Mouse (Mus musculus): Measurements from ENCODE around the gene Baiap2l1. TPM values are rescaled to one million over a fixed set of nuclear protein-coding genes. Genes with fewer than 3 reads are reported as not detected.

The Baiap2l1 gene
- 1.6 and 2.3 TPM in 2 replicates for polyA plus RNA-seq (2015; fragmentation: Nextera tagmentation; extraction: Ambion mirVana)

- no peaks in the 10 kb centered on the region for H3K36me3 ChIP-seq
Observed at GRCm38 (mm10) chr5:144357881-144358591, at the start of gene Baiap2l1. TSS of gene Baiap2l1 (minus strand) at chr5:144358112.

GRCm38 (mm10) chr5:144406256-144406655, 48.3 kb upstream of the Baiap2l1 start:
- Histone ChIP-seq H3K9ac (no peak overlapping the region), H3K4me1 (replicated peaks) (peaks cover 2% of the 10 kb centered on the region; the same call in 1 of the 2 replicates), H3K36me3 (no peaks in the 10 kb centered on the region), H3K27ac (replicated peaks) (no peak overlapping the region), H3K4me3 (no peak overlapping the region), H3K9me3 (no peaks in the 10 kb centered on the region), H3K4me2 (no peak overlapping the region), H3K27me3 (no peaks in the 10 kb centered on the region)
- ATAC-seq (ENCODE audit: low FRiP score, low read depth) = no peak
- 92% methylated on average over 11 of the region's 11 CpGs for whole genome bisulfite sequencing

More at GRCm38 (mm10) chr5:144357881-144358591, at the start of gene Baiap2l1:
- Histone ChIP-seq H3K4me1 (replicated peaks) (peaks cover 19% of the 10 kb centered on the region), H3K9me3 (no peaks in the 10 kb centered on the region), H3K27me3 (peaks cover 42% of the 10 kb centered on the region), H3K27ac (replicated peaks) (no peak within 1 kb of the TSS), H3K9ac (peak within 1 kb of the TSS; percentile 11), H3K4me3 (peak within 1 kb of the TSS; percentile 59), H3K4me2 (peak within 1 kb of the TSS; percentile 100)
- peak; percentile 94 for ATAC-seq (ENCODE audit: low FRiP score, low read depth)
- WGBS = under 1% methylated on average over 60 of the region's 60 CpGs

GRCm38 (mm10) chr5:144400821-144401220, 42.9 kb upstream of the Baiap2l1 start:
- no peaks in the 10 kb centered on the region for H3K36me3 ChIP-seq
- 29% methylated on average over 5 of the region's 5 CpGs for WGBS
- ATAC-seq (ENCODE audit: low FRiP score, low read depth) = no peak

GRCm38 (mm10) chr5:144397566-144397965, 39.7 kb upstream of the Baiap2l1 start:
- no peak overlapping the region for H3K4me2 ChIP-seq
- no peaks in the 10 kb centered on the region for H3K9me3 ChIP-seq
- H3K9ac ChIP-seq = no peak overlapping the region
- 37% methylated on average over 5 of the region's 9 CpGs for WGBS
- H3K27ac ChIP-seq (replicated peaks) = no peak overlapping the region
- H3K27me3 ChIP-seq = no peaks in the 10 kb centered on the region
- H3K36me3 ChIP-seq = no peaks in the 10 kb centered on the region
- no peaks in the 10 kb centered on the region for H3K4me1 ChIP-seq (replicated peaks)
- no peak overlapping the region for H3K4me3 ChIP-seq
- ATAC-seq (ENCODE audit: low FRiP score, low read depth) = no peak

More at GRCm38 (mm10) chr5:144400821-144401220, 42.9 kb upstream of the Baiap2l1 start:
- H3K4me2 ChIP-seq = no peak overlapping the region
- no peak overlapping the region for H3K27ac ChIP-seq (replicated peaks)
- no peak overlapping the region for H3K9ac ChIP-seq
- H3K4me1 ChIP-seq (replicated peaks) = no peaks in the 10 kb centered on the region
- no peaks in the 10 kb centered on the region for H3K9me3 ChIP-seq
- H3K4me3 ChIP-seq = no peak overlapping the region
- no peaks in the 10 kb centered on the region for H3K27me3 ChIP-seq

GRCm38 (mm10) chr5:144394142-144394541, 36.2 kb upstream of the Baiap2l1 start:
- 95% methylated on average over 2 of the region's 2 CpGs for WGBS
- no peak overlapping the region for H3K4me2 ChIP-seq
- no peak overlapping the region for H3K4me3 ChIP-seq
- ATAC-seq (ENCODE audit: low FRiP score, low read depth) = no peak
- H3K27ac ChIP-seq (replicated peaks) = no peak overlapping the region
- H3K9ac ChIP-seq = no peak overlapping the region
- H3K4me1 ChIP-seq (replicated peaks) = no peaks in the 10 kb centered on the region
- no peaks in the 10 kb centered on the region for H3K9me3 ChIP-seq
- H3K27me3 ChIP-seq = no peaks in the 10 kb centered on the region
- no peaks in the 10 kb centered on the region for H3K36me3 ChIP-seq

GRCm38 (mm10) chr5:144387851-144388250, 29.9 kb upstream of the Baiap2l1 start:
- Histone ChIP-seq H3K9me3 (no peaks in the 10 kb centered on the region), H3K4me1 (replicated peaks) (no peaks in the 10 kb centered on the region), H3K4me3 (no peak overlapping the region), H3K4me2 (no peak overlapping the region), H3K36me3 (no peaks in the 10 kb centered on the region), H3K27ac (replicated peaks) (no peak overlapping the region), H3K27me3 (no peaks in the 10 kb centered on the region), H3K9ac (no peak overlapping the region)
- WGBS = 12% methylated on average over 6 of the region's 6 CpGs
- ATAC-seq (ENCODE audit: low FRiP score, low read depth) = peak; percentile 69

GRCm38 (mm10) chr5:144383936-144384335, 26.0 kb upstream of the Baiap2l1 start:
- Histone ChIP-seq H3K4me3 (no peak overlapping the region), H3K36me3 (no peaks in the 10 kb centered on the region), H3K27ac (replicated peaks) (no peak overlapping the region), H3K4me1 (replicated peaks) (no peaks in the 10 kb centered on the region), H3K9ac (no peak overlapping the region), H3K9me3 (no peaks in the 10 kb centered on the region), H3K4me2 (no peak overlapping the region), H3K27me3 (no peaks in the 10 kb centered on the region)
- WGBS = 70% methylated on average over 3 of the region's 3 CpGs
- ATAC-seq (ENCODE audit: low FRiP score, low read depth) = no peak

- Histone ChIP-seq H3K36me3 (no peaks in the 10 kb centered on the region), H3K27ac (replicated peaks) (no peak overlapping the region), H3K4me3 (no peak overlapping the region), H3K9me3 (no peaks in the 10 kb centered on the region), H3K9ac (no peak overlapping the region), H3K4me1 (replicated peaks) (no peaks in the 10 kb centered on the region), H3K4me2 (no peak overlapping the region), H3K27me3 (no peaks in the 10 kb centered on the region)
- ATAC-seq (ENCODE audit: low FRiP score, low read depth) = no peak
- WGBS = 86% methylated on average over 3 of the region's 3 CpGs
Observed at GRCm38 (mm10) chr5:144381782-144382181, 23.9 kb upstream of the Baiap2l1 start.

- no peak overlapping the region for H3K27ac ChIP-seq (replicated peaks)
- WGBS = 90% methylated on average over 7 of the region's 7 CpGs
Observed at GRCm38 (mm10) chr5:144380689-144381088, 22.8 kb upstream of the Baiap2l1 start.

GRCm38 (mm10) chr5:144379431-144379830, 21.5 kb upstream of the Baiap2l1 start:
- Histone ChIP-seq H3K4me3 (no peak overlapping the region), H3K4me1 (replicated peaks) (no peaks in the 10 kb centered on the region), H3K27me3 (no peaks in the 10 kb centered on the region), H3K36me3 (no peaks in the 10 kb centered on the region), H3K9me3 (no peaks in the 10 kb centered on the region), H3K9ac (no peak overlapping the region), H3K27ac (replicated peaks) (no peak overlapping the region), H3K4me2 (no peak overlapping the region)
- WGBS = 93% methylated on average over 4 of the region's 4 CpGs
- no peak for ATAC-seq (ENCODE audit: low FRiP score, low read depth)

More at GRCm38 (mm10) chr5:144380689-144381088, 22.8 kb upstream of the Baiap2l1 start:
- no peaks in the 10 kb centered on the region for H3K9me3 ChIP-seq
- H3K9ac ChIP-seq = no peak overlapping the region
- no peak overlapping the region for H3K4me2 ChIP-seq
- no peak overlapping the region for H3K4me3 ChIP-seq
- H3K36me3 ChIP-seq = no peaks in the 10 kb centered on the region
- no peaks in the 10 kb centered on the region for H3K27me3 ChIP-seq
- no peak for ATAC-seq (ENCODE audit: low FRiP score, low read depth)
- no peaks in the 10 kb centered on the region for H3K4me1 ChIP-seq (replicated peaks)

- Histone ChIP-seq H3K4me2 (no peak overlapping the region), H3K9ac (no peak overlapping the region), H3K27me3 (no peaks in the 10 kb centered on the region), H3K4me3 (no peak overlapping the region), H3K27ac (replicated peaks) (no peak overlapping the region), H3K4me1 (replicated peaks) (no peaks in the 10 kb centered on the region), H3K9me3 (no peaks in the 10 kb centered on the region), H3K36me3 (no peaks in the 10 kb centered on the region)
- WGBS = 83% methylated on average over 2 of the region's 2 CpGs
- ATAC-seq (ENCODE audit: low FRiP score, low read depth) = no peak
Observed at GRCm38 (mm10) chr5:144372885-144373284, 15.0 kb upstream of the Baiap2l1 start.

GRCm38 (mm10) chr5:144372177-144372576, 14.3 kb upstream of the Baiap2l1 start:
- Histone ChIP-seq H3K4me3 (no peak overlapping the region), H3K9ac (no peak overlapping the region), H3K4me1 (replicated peaks) (no peaks in the 10 kb centered on the region), H3K4me2 (no peak overlapping the region), H3K27me3 (no peaks in the 10 kb centered on the region), H3K27ac (replicated peaks) (no peak overlapping the region), H3K9me3 (no peaks in the 10 kb centered on the region), H3K36me3 (no peaks in the 10 kb centered on the region)
- ATAC-seq (ENCODE audit: low FRiP score, low read depth) = no peak
- WGBS = 65% methylated on average over 2 of the region's 2 CpGs
